8 mouse cellular contexts compared by ENCODE assay signal in the genomic region with DNA sequence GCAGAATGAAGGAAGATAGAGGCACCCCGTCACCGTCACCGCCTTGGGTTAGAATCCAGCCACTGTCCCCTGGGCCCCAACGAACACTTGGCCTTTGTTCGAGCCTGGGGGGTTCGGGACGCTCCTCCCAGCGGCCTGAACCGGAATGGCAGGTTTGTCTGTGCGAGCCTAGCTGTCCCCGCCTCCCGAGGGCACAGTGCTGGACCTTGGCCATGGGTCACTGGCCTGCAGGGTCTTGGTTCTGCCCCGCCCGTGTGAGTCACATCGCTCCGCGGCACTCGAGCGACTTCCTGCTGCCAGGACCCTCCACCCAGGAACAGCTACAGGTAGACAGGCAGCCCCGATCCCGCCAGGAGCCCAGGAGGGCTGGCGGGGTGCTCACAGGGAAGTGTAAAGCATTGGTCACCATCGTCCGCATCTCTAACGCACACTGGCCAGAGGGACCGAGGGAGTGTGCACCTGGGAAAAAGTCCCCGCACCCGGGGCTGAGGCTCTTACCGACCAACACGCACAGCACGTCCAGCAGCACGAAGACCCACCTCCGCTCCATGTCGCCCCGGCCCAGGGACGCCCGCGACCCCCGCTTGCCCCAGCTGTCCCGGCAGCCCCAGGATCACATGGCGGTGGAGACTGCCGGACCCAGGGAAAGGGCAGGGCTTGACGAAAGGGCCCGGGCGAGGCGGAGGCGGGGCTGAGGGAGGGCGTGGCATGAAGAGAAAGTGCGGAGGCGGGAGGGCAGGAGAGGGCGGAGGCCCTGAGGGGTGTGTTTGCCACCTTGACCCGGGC. TPM values are rescaled to one million over a fixed set of nuclear protein-coding genes. Genes with fewer than 3 reads are reported as not detected.
DNase-seq lines count a peak whose midpoint lies in the region; ATAC-seq and TF ChIP-seq lines count a peak whose summit lies in the region.

A gene (minus strand): TSS at position 671 of the 786 bp plus-strand sequence.

- no peaks in the 10 kb centered on the region for H3K27me3 ChIP-seq in hindbrain, embryonic 16.5 days (replicated peaks; ENCODE audit: control insufficient read depth, insufficient read depth, low read length)
- H3K27me3 ChIP-seq in megakaryocyte, embryonic 14.5 days (replicated peaks) = peaks cover 64% of the 10 kb centered on the region

- no peaks in the 10 kb centered on the region for H3K9me3 ChIP-seq in hindbrain, embryonic 16.5 days (ENCODE audit: control insufficient read depth, low read length)
- H3K9me3 ChIP-seq in megakaryocyte, embryonic 14.5 days = no peaks in the 10 kb centered on the region; the same call in 1 of the 2 replicates

- H3K4me3 ChIP-seq in gastrocnemius, adult 2 months = peak within 1 kb of the TSS; percentile 84
- H3K4me3 ChIP-seq in hindbrain, embryonic 16.5 days (ENCODE audit: low read length) = peak within 1 kb of the TSS; percentile 65
- peak within 1 kb of the TSS; percentile 50 for H3K4me3 ChIP-seq in left cerebral cortex, adult 2 months
- peak within 1 kb of the TSS; percentile 92 for H3K4me3 ChIP-seq in megakaryocyte, embryonic 14.5 days (replicated peaks)

- 0% methylated on average over 52 of the region's 52 CpGs for WGBS in hindbrain, embryonic 16.5 days

- H3K9ac ChIP-seq in hindbrain, embryonic 16.5 days (ENCODE audit: low read depth, low read length) = peak within 1 kb of the TSS; percentile 72

- peak within 1 kb of the TSS; percentile 97 for H3K4me2 ChIP-seq in hindbrain, embryonic 16.5 days (ENCODE audit: low read length)

- peak within 1 kb of the TSS; percentile 13 for H3K27ac ChIP-seq in gastrocnemius, adult 2 months
- H3K27ac ChIP-seq in hindbrain, embryonic 16.5 days (ENCODE audit: low read depth, low read length) = no peak within 1 kb of the TSS
- H3K27ac ChIP-seq in left cerebral cortex, adult 2 months = no peak within 1 kb of the TSS

- ATAC-seq in activated CD4-positive, CD25-positive, alpha-beta regulatory T cell, adult 4 months = peak; percentile 77
- peak; percentile 65 for ATAC-seq in hindbrain, embryonic 16.5 days

- intact Hi-C loops in gastrocnemius, adult 2 months (cut with DNase I) = no loop called here
- intact Hi-C loops in left cerebral cortex, adult 2 months (cut with DNase I) = no loop called here

- peak; percentile 54 for TF ChIP-seq CTCF in gastrocnemius, adult 2 months (IDR thresholded peaks at IDR 0.05)
- TF ChIP-seq CTCF in left cerebral cortex, adult 2 months (IDR thresholded peaks at IDR 0.05) = peak; percentile 53

- no peaks in the 10 kb centered on the region for H3K36me3 ChIP-seq in hindbrain, embryonic 16.5 days (ENCODE audit: control insufficient read depth, insufficient read depth, low read length)
- peaks cover 4% of the 10 kb centered on the region for H3K36me3 ChIP-seq in megakaryocyte, embryonic 14.5 days (replicated peaks; ENCODE audit: low read length)

- peaks cover 16% of the 10 kb centered on the region for H3K4me1 ChIP-seq in hindbrain, embryonic 16.5 days (ENCODE audit: control insufficient read depth, insufficient read depth, low read depth, low read length)
- peaks cover 61% of the 10 kb centered on the region for H3K4me1 ChIP-seq in megakaryocyte, embryonic 14.5 days

- peak; percentile 60 to 75 for DNase-seq in cerebellum, postnatal 25 days
- peak; percentile 77 for DNase-seq in gastrocnemius, adult 2 months
- DNase-seq in left cerebral cortex, adult 2 months (ENCODE audit: extremely low spot score in 1 of 2, low spot score in 2 of 2) = no peak
- peak; percentile 34 for DNase-seq in retina, postnatal 7 days (ENCODE audit: low read depth, low spot score)
- DNase-seq in urinary bladder, postnatal 25 days (ENCODE audit: low spot score) = peak; percentile 81

RNA-seq across cellular contexts. Expression of the gene that starts here (rescaled TPM):
- polyA plus RNA-seq in activated CD4-positive, CD25-positive, alpha-beta regulatory T cell, adult 4 months (2017; shearing (Covaris generic)) = 1 to 10 TPM; 2.7 to 4.7 TPM
- under 1 TPM; 0.71 to 0.73 TPM for total RNA-seq in gastrocnemius, adult 2 months (2021)
- 20.7 and 22.2 TPM in 2 replicates for polyA plus RNA-seq in hindbrain, embryonic 16.5 days (2015; fragmentation: Nextera tagmentation; extraction: Ambion mirVana)
- total RNA-seq in left cerebral cortex, adult 2 months (2021) = 1 to 10 TPM; 2.2 to 3.4 TPM
- polyA plus RNA-seq in megakaryocyte, embryonic 14.5 days (2012; ENCODE audit: insufficient read depth, low replicate concordance) = 5.7 and 5.9 TPM in 2 replicates

Comparison
In these comparisons a context has a peak if more than half of its experiments do, and no peak if none do; other contexts are left out.
1. Peak in DNase-seq, H3K4me3 ChIP-seq and H3K27ac ChIP-seq in gastrocnemius, adult 2 months; RNA of the gene not detected or under 1 TPM.
2. DNase-seq: peak in cerebellum, postnatal 25 days (2 of 2), retina, postnatal 7 days (single experiment) and urinary bladder, postnatal 25 days (single experiment); none in left cerebral cortex, adult 2 months (0 of 2).
3. Peak in every context shown above with its lines, with median percentiles within 50 percentile points of each other: H3K4me3 ChIP-seq.